Mouse (Mus musculus): ENCODE data around the gene Senp5. TPM values are rescaled to one million over a fixed set of nuclear protein-coding genes. Genes with fewer than 3 reads are reported as not detected.
"Not testable (repeated sequence)": the region's sequence is repeated elsewhere in the genome, so short reads cannot be mapped to it uniquely, and the experiment has no call there.

The Senp5 gene
- polyA plus RNA-seq, 1 experiment from 2014 or later: 10.9 TPM

DNA sequence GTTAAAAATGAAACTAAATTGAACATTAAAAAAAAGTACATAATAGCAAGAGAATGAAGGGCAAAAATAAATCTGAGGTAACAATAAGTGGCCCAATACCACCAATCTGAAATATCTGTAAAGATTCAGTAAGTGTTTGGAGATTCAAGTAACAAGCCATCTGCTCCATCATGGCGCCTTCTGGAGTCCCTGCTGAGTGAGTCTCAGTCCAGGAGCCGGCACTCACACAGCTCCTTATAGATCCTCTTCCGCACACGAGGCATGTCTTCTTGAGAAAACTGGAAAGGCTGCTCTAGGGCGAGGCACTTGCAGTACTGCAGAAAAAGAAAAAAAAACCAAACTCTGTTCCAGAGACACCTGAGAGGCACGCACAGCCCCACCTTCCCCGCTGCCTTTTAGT is 39.9 kb downstream of the Senp5 start:
- 84% methylated on average over 7 of the region's 7 CpGs for WGBS
- no peak overlapping the region for H3K27ac ChIP-seq (ENCODE audit: low read depth)
- H3K36me3 ChIP-seq (ENCODE audit: insufficient read depth): peaks cover 90% of the 10 kb centered on the region
- no peak overlapping the region for H3K4me2 ChIP-seq
- no peaks in the 10 kb centered on the region for H3K9me3 ChIP-seq (ENCODE audit: low read depth, low read length)
- ATAC-seq (ENCODE audit: insufficient read depth): no peak
- DNase-seq: no peak
- TF ChIP-seq CTCF (IDR thresholded peaks at IDR 0.05; ENCODE audit: low read depth): no peak
- H3K4me3 ChIP-seq (ENCODE audit: low read depth, low read length): no peak overlapping the region
- no peak overlapping the region for H3K9ac ChIP-seq
- H3K4me1 ChIP-seq (ENCODE audit: insufficient read depth): no peaks in the 10 kb centered on the region
- no peaks in the 10 kb centered on the region for H3K27me3 ChIP-seq (ENCODE audit: insufficient read depth, low read length)

DNA sequence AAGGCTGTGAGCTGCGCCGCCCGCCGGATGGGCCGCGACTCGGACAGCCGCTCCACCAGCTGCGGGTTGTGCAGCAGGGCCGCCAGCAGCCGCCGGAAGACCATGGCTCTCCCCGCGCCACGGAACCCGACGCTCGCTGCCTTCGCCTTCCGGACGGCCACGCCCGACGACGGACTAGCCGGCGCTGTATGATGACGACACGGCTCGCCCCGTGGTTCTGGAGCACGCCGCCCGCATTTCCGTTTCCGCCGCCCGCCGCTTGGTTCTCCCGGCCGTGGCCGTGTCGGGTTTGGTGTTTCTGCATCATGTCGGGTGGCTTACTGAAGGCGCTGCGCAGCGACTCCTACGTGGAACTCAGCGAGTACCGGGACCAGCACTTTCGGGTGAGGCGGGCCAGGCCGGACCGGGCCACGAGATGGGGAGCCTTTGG is 54.7 kb downstream of the Senp5 start, which contains the start of the genes 0610012G03Rik and Ncbp2:
TSS of gene 0610012G03Rik (minus strand) at position 150 of the 430 bp plus-strand sequence.
TSS of gene Ncbp2 (plus strand) at position 169 of the 430 bp plus-strand sequence.
- peak within 1 kb of the TSS; percentile 82 for H3K4me2 ChIP-seq
- no peaks in the 10 kb centered on the region for H3K27me3 ChIP-seq (ENCODE audit: insufficient read depth, low read length)
- H3K4me3 ChIP-seq (ENCODE audit: low read depth, low read length): peak within 1 kb of the TSS; percentile 90
- no peak for TF ChIP-seq CTCF (IDR thresholded peaks at IDR 0.05; ENCODE audit: low read depth)
- no peaks in the 10 kb centered on the region for H3K9me3 ChIP-seq (ENCODE audit: low read depth, low read length)
- peaks cover 15% of the 10 kb centered on the region for H3K36me3 ChIP-seq (ENCODE audit: insufficient read depth)
- peak within 1 kb of the TSS; percentile 91 for H3K9ac ChIP-seq
- peak; percentile 92 for ATAC-seq (ENCODE audit: insufficient read depth)
- H3K4me1 ChIP-seq (ENCODE audit: insufficient read depth): no peaks in the 10 kb centered on the region
- peak; percentile 99 for DNase-seq
- 0% methylated on average over 51 of the region's 55 CpGs for WGBS
- H3K27ac ChIP-seq (ENCODE audit: low read depth): peak within 1 kb of the TSS; percentile 89

- Histone ChIP-seq H3K4me2 (peak overlapping the region; percentile 82), H3K9ac (peak overlapping the region; percentile 91), H3K9me3 (ENCODE audit: low read depth, low read length) (no peaks in the 10 kb centered on the region), H3K4me1 (ENCODE audit: insufficient read depth) (no peaks in the 10 kb centered on the region), H3K27me3 (ENCODE audit: insufficient read depth, low read length) (no peaks in the 10 kb centered on the region), H3K4me3 (ENCODE audit: low read depth, low read length) (peak overlapping the region; percentile 90), H3K27ac (ENCODE audit: low read depth) (peak overlapping the region; percentile 89), H3K36me3 (ENCODE audit: insufficient read depth) (peaks cover 13% of the 10 kb centered on the region)
- no peak for TF ChIP-seq CTCF (IDR thresholded peaks at IDR 0.05; ENCODE audit: low read depth)
- WGBS: under 1% methylated on average over 38 of the region's 38 CpGs
- no peak for DNase-seq
- peak; percentile 10; the same call in 1 of the 2 replicates for ATAC-seq (ENCODE audit: insufficient read depth)
Measured at GRCm38 (mm10) chr16:31947901-31948316, 55.2 kb downstream of the Senp5 start.

- Histone ChIP-seq H3K27ac (ENCODE audit: low read depth) (no peak overlapping the region), H3K27me3 (ENCODE audit: insufficient read depth, low read length) (no peaks in the 10 kb centered on the region), H3K4me2 (peak overlapping the region; percentile 82), H3K4me3 (ENCODE audit: low read depth, low read length) (peak overlapping the region; percentile 90), H3K9ac (peak overlapping the region; percentile 91), H3K9me3 (ENCODE audit: low read depth, low read length) (no peaks in the 10 kb centered on the region), H3K4me1 (ENCODE audit: insufficient read depth) (no peaks in the 10 kb centered on the region), H3K36me3 (ENCODE audit: insufficient read depth) (peaks cover 13% of the 10 kb centered on the region)
- no peak for DNase-seq
- ATAC-seq (ENCODE audit: insufficient read depth): no peak
- no peak for TF ChIP-seq CTCF (IDR thresholded peaks at IDR 0.05; ENCODE audit: low read depth)
- 23% methylated on average over 8 of the region's 8 CpGs for WGBS
Measured at GRCm38 (mm10) chr16:31947333-31947732, 55.8 kb downstream of the Senp5 start.

- H3K27me3 ChIP-seq (ENCODE audit: insufficient read depth, low read length); H3K4me2 ChIP-seq; ATAC-seq (ENCODE audit: insufficient read depth); H3K9ac ChIP-seq; H3K9me3 ChIP-seq (ENCODE audit: low read depth, low read length); H3K4me1 ChIP-seq (ENCODE audit: insufficient read depth); H3K36me3 ChIP-seq (ENCODE audit: insufficient read depth); H3K27ac ChIP-seq (ENCODE audit: low read depth); H3K4me3 ChIP-seq (ENCODE audit: low read depth, low read length); DNase-seq: not testable (repeated sequence)
- WGBS: 89% methylated on average over 6 of the region's 6 CpGs
Measured at GRCm38 (mm10) chr16:31945986-31946385, 57.1 kb downstream of the Senp5 start.

- Histone ChIP-seq H3K9me3 (ENCODE audit: low read depth, low read length) (no peaks in the 10 kb centered on the region), H3K27ac (ENCODE audit: low read depth) (no peak overlapping the region), H3K4me2 (no peak overlapping the region), H3K9ac (no peak overlapping the region), H3K4me1 (ENCODE audit: insufficient read depth) (no peaks in the 10 kb centered on the region), H3K4me3 (ENCODE audit: low read depth, low read length) (no peak overlapping the region), H3K27me3 (ENCODE audit: insufficient read depth, low read length) (no peaks in the 10 kb centered on the region), H3K36me3 (ENCODE audit: insufficient read depth) (0 out of 2 replicates have a peak, but pooled peaks cover 3% of the 10 kb centered on the region)
- ATAC-seq (ENCODE audit: insufficient read depth) (no peak), DNase-seq (no peak)
- WGBS: 76% methylated on average over 6 of the region's 6 CpGs
- TF ChIP-seq CTCF (IDR thresholded peaks at IDR 0.05; ENCODE audit: low read depth): no peak
Measured at GRCm38 (mm10) chr16:31945372-31945771, 57.7 kb downstream of the Senp5 start.

- DNase-seq (no peak), ATAC-seq (ENCODE audit: insufficient read depth) (no peak)
- Histone ChIP-seq H3K4me3 (ENCODE audit: low read depth, low read length) (no peak overlapping the region), H3K9me3 (ENCODE audit: low read depth, low read length) (no peaks in the 10 kb centered on the region), H3K36me3 (ENCODE audit: insufficient read depth) (no peaks in the 10 kb centered on the region), H3K27ac (ENCODE audit: low read depth) (no peak overlapping the region), H3K4me2 (no peak overlapping the region), H3K4me1 (ENCODE audit: insufficient read depth) (no peaks in the 10 kb centered on the region), H3K9ac (no peak overlapping the region), H3K27me3 (ENCODE audit: insufficient read depth, low read length) (no peaks in the 10 kb centered on the region)
- TF ChIP-seq CTCF (IDR thresholded peaks at IDR 0.05; ENCODE audit: low read depth): no peak
- WGBS: 83% methylated on average over 12 of the region's 12 CpGs
Measured at GRCm38 (mm10) chr16:31944698-31945255, 58.3 kb downstream of the Senp5 start.

Data from lung, embryonic 14.5 days (tissue).